Mouse (Mus musculus): ENCODE measurements around the gene 9030612E09Rik. TPM values are rescaled to one million over a fixed set of nuclear protein-coding genes. Genes with fewer than 3 reads are reported as not detected.
A peak's percentile ranks its signal among the peaks of the same experiment; 100 is the strongest.

Gene 9030612E09Rik
- 1.6 and 2.3 TPM in 2 replicates for polyA plus RNA-seq (2014; fragmentation: Nextera tagmentation; extraction: Ambion mirVana)

DNA sequence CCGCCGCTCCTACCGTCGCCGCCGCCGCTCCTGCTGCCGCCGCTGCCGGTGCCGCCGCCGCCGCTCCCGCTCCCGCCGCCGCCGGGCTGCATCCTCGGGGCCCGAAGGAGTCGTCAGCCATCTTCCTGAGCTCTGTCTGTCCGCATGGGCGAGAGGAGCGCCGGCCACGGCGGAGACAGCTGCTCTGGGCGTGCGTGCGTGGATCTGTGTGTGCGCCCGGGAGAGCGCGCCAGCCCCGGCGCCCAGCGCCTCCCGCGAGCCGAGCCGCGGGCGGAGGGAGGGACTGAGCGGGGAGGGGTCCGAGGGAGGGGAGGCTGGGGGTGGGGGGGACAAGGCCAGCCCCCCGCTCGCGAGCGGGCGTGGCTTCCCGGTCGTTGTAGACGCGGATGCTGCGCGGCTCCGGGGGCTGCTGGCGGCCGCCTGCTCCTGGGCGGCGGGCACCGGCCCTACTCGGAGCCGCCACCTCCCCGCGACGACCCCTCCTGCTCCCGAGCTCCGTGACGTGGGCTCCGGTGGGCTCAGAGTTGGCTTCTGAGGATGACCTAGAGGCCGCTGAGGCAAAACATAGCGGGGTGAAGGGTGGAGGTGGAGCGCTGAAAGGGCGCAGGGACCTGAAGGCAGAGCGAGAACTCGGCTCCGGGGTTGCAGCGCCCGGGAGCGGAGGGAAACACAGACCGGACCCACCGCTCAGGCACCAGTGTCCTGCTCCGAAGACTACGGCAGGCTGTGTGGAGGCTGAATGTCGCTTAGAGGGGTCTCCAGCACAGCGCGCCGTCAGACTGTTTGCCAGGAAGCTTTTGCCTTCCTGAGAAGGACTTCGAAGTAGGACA is at the start of gene 9030612E09Rik, which contains the start of gene Sobp:
9030612E09Rik (plus strand) TSS at position 379 of the 830 bp plus-strand sequence.
Sobp (minus strand) TSS at position 205 of the 830 bp plus-strand sequence.
- no peaks in the 10 kb centered on the region for H3K9me3 ChIP-seq (ENCODE audit: control insufficient read depth, low read length)
- peak; percentile 83 for DNase-seq (ENCODE audit: low spot score)
- WGBS: under 1% methylated on average over 71 of the region's 91 CpGs

GRCm38 (mm10) chr10:43128750-43129149 is 45.8 kb upstream of the 9030612E09Rik start:
- ATAC-seq (ENCODE audit: low FRiP score) (no peak), DNase-seq (ENCODE audit: low spot score) (no peak)

More for the DNA sequence above, at the start of gene 9030612E09Rik, which contains the start of gene Sobp:
- H3K27ac ChIP-seq: peak within 1 kb of the TSS; percentile 98
- peak within 1 kb of the TSS; percentile 96 for H3K9ac ChIP-seq
- H3K4me2 ChIP-seq (replicated peaks): peak within 1 kb of the TSS; percentile 74
- peaks cover 35% of the 10 kb centered on the region for H3K4me1 ChIP-seq (replicated peaks; ENCODE audit: control insufficient read depth, insufficient read depth, low read length)
- H3K27me3 ChIP-seq (ENCODE audit: control insufficient read depth, insufficient read depth, low read length): no peaks in the 10 kb centered on the region
- peak; percentile 90 for ATAC-seq (ENCODE audit: low FRiP score)
- no peaks in the 10 kb centered on the region for H3K36me3 ChIP-seq (replicated peaks; ENCODE audit: control insufficient read depth, insufficient read depth)
- H3K4me3 ChIP-seq (replicated peaks; ENCODE audit: low read length): peak within 1 kb of the TSS; percentile 76

DNA sequence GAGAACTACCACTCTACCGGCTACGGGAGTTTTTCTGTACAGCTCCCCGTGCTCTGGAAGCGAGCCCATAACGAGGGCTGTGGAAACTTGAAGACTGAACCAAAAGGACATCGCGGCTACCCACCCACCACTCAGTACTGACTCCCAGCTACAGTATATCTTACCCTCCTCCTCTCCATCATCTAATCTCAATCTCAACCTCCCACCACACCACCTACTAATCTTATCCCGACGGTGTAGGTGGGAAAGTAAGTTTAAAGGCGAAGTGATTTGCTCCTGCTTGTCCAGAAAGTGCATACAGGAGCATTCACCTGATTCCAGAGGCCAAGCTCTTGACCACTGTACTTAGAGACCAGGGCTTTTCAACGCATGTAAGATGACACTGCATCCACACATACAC is 40.5 kb upstream of the 9030612E09Rik start:
- no peaks in the 10 kb centered on the region for H3K36me3 ChIP-seq (replicated peaks; ENCODE audit: control insufficient read depth, insufficient read depth)
- H3K27ac ChIP-seq: no peak overlapping the region
- H3K27me3 ChIP-seq (ENCODE audit: control insufficient read depth, insufficient read depth, low read length): no peaks in the 10 kb centered on the region
- H3K4me3 ChIP-seq (replicated peaks; ENCODE audit: low read length): no peak overlapping the region
- WGBS: 96% methylated on average over 11 of the region's 11 CpGs
- ATAC-seq (ENCODE audit: low FRiP score) (no peak), DNase-seq (ENCODE audit: low spot score) (no peak)
- H3K4me2 ChIP-seq (replicated peaks): no peak overlapping the region
- H3K4me1 ChIP-seq (replicated peaks; ENCODE audit: control insufficient read depth, insufficient read depth, low read length): no peaks in the 10 kb centered on the region
- no peak overlapping the region for H3K9ac ChIP-seq
- peaks cover 4% of the 10 kb centered on the region; the same call in 1 of the 2 replicates for H3K9me3 ChIP-seq (ENCODE audit: control insufficient read depth, low read length)

More at GRCm38 (mm10) chr10:43128750-43129149, 45.8 kb upstream of the 9030612E09Rik start:
- Histone ChIP-seq H3K4me3 (replicated peaks; ENCODE audit: low read length) (no peak overlapping the region), H3K27ac (0 out of 2 replicates have a peak overlapping the region, but pooled peaks have one; percentile 1), H3K4me2 (replicated peaks) (no peak overlapping the region), H3K9me3 (ENCODE audit: control insufficient read depth, low read length) (no peaks in the 10 kb centered on the region), H3K36me3 (replicated peaks; ENCODE audit: control insufficient read depth, insufficient read depth) (peaks cover 13% of the 10 kb centered on the region), H3K27me3 (ENCODE audit: control insufficient read depth, insufficient read depth, low read length) (no peaks in the 10 kb centered on the region), H3K4me1 (replicated peaks; ENCODE audit: control insufficient read depth, insufficient read depth, low read length) (0 out of 2 replicates have a peak, but pooled peaks cover 7% of the 10 kb centered on the region), H3K9ac (no peak overlapping the region)
- 26% methylated on average over 3 of the region's 3 CpGs for WGBS

- no peaks in the 10 kb centered on the region for H3K36me3 ChIP-seq (replicated peaks; ENCODE audit: control insufficient read depth, insufficient read depth)
- no peak overlapping the region for H3K27ac ChIP-seq
- H3K9ac ChIP-seq: no peak overlapping the region
- H3K27me3 ChIP-seq (ENCODE audit: control insufficient read depth, insufficient read depth, low read length): no peaks in the 10 kb centered on the region
- H3K4me2 ChIP-seq (replicated peaks): no peak overlapping the region
- DNase-seq (ENCODE audit: low spot score): no peak
- WGBS: 87% methylated on average over 9 of the region's 9 CpGs
- H3K4me1 ChIP-seq (replicated peaks; ENCODE audit: control insufficient read depth, insufficient read depth, low read length): no peaks in the 10 kb centered on the region
- no peak overlapping the region for H3K4me3 ChIP-seq (replicated peaks; ENCODE audit: low read length)
- H3K9me3 ChIP-seq (ENCODE audit: control insufficient read depth, low read length): no peaks in the 10 kb centered on the region
- ATAC-seq (ENCODE audit: low FRiP score): no peak
Observed at GRCm38 (mm10) chr10:43143173-43143572, 31.3 kb upstream of the 9030612E09Rik start.

- no peak overlapping the region for H3K4me3 ChIP-seq (replicated peaks; ENCODE audit: low read length)
- no peak overlapping the region for H3K4me2 ChIP-seq (replicated peaks)
- H3K9me3 ChIP-seq (ENCODE audit: control insufficient read depth, low read length): no peaks in the 10 kb centered on the region
- ATAC-seq (ENCODE audit: low FRiP score): no peak
- H3K9ac ChIP-seq: no peak overlapping the region
- 0 out of 2 replicates have a peak, but pooled peaks cover 5% of the 10 kb centered on the region for H3K4me1 ChIP-seq (replicated peaks; ENCODE audit: control insufficient read depth, insufficient read depth, low read length)
- H3K27me3 ChIP-seq (ENCODE audit: control insufficient read depth, insufficient read depth, low read length): no peaks in the 10 kb centered on the region
- H3K27ac ChIP-seq: no peak overlapping the region
- no peak for DNase-seq (ENCODE audit: low spot score)
- no peaks in the 10 kb centered on the region; the same call in none of the 2 replicates for H3K36me3 ChIP-seq (replicated peaks; ENCODE audit: control insufficient read depth, insufficient read depth)
- 77% methylated on average over 11 of the region's 11 CpGs for WGBS
Observed at GRCm38 (mm10) chr10:43148456-43148855, 26.0 kb upstream of the 9030612E09Rik start.

DNA sequence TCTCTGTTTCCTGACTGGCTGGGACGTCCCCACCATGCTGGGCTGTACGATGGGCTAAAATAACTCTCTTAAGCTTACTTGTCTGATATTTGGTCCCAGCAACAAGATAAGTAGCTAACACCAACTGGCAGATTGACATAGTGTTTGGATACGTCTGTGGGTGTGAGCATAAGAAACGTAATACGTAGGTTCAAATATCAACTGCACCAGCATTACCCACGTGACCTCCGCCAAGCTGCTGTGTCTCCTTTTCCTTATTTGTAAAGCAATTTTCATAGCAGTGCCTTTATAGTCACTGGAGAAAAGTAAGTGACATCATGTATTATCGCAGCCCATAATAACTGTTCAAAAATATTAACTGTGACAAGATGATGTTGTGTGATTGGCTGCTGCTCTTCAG is 21.9 kb upstream of the 9030612E09Rik start:
- 85% methylated on average over 8 of the region's 8 CpGs for WGBS
- no peak overlapping the region for H3K9ac ChIP-seq
- DNase-seq (ENCODE audit: low spot score): no peak
- no peak overlapping the region for H3K4me2 ChIP-seq (replicated peaks)
- H3K27me3 ChIP-seq (ENCODE audit: control insufficient read depth, insufficient read depth, low read length): no peaks in the 10 kb centered on the region
- H3K4me1 ChIP-seq (replicated peaks; ENCODE audit: control insufficient read depth, insufficient read depth, low read length): peaks cover 27% of the 10 kb centered on the region
- H3K36me3 ChIP-seq (replicated peaks; ENCODE audit: control insufficient read depth, insufficient read depth): peaks cover 9% of the 10 kb centered on the region
- no peak for ATAC-seq (ENCODE audit: low FRiP score)
- H3K27ac ChIP-seq: no peak overlapping the region
- no peaks in the 10 kb centered on the region for H3K9me3 ChIP-seq (ENCODE audit: control insufficient read depth, low read length)
- H3K4me3 ChIP-seq (replicated peaks; ENCODE audit: low read length): no peak overlapping the region

DNA sequence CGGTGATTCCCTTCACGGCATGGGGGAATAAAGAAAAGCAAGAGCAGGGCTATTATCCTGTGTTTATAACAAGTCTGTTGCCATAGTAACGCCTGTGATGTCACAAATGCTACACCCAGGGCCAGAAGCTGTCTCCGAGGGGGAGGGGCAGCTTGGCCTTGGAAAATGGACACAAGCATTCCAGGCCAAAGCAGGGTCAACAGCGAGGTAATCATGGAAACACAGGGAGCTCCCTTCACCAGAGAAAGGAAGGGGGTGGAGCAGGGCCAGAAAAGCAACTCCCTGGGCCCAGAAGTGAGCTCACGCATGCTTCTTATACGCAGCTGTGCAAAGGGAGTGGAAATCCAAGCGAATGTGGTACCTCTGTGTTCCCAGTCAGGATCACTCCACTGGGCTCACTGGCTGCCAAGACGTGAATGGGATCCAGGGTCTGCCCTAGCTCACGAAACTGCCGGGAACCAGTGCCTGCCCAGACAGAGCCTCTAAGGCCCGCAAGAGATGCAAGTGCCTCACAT is 19.4 kb upstream of the 9030612E09Rik start:
- H3K36me3 ChIP-seq (replicated peaks; ENCODE audit: control insufficient read depth, insufficient read depth): peaks cover 15% of the 10 kb centered on the region; the same call in 1 of the 2 replicates
- ATAC-seq (ENCODE audit: low FRiP score) (peak; percentile 84), DNase-seq (ENCODE audit: low spot score) (peak; percentile 84)
- H3K4me1 ChIP-seq (replicated peaks; ENCODE audit: control insufficient read depth, insufficient read depth, low read length): peaks cover 27% of the 10 kb centered on the region
- H3K27me3 ChIP-seq (ENCODE audit: control insufficient read depth, insufficient read depth, low read length): no peaks in the 10 kb centered on the region
- H3K9me3 ChIP-seq (ENCODE audit: control insufficient read depth, low read length): no peaks in the 10 kb centered on the region
- peak overlapping the region; percentile 8 for H3K4me2 ChIP-seq (replicated peaks)
- H3K4me3 ChIP-seq (replicated peaks; ENCODE audit: low read length): no peak overlapping the region
- no peak overlapping the region for H3K9ac ChIP-seq
- WGBS: 5% methylated on average over 12 of the region's 12 CpGs
- peak overlapping the region; percentile 33 for H3K27ac ChIP-seq

- no peak overlapping the region for H3K27ac ChIP-seq
- H3K9me3 ChIP-seq (ENCODE audit: control insufficient read depth, low read length): no peaks in the 10 kb centered on the region; the same call in 1 of the 2 replicates
- ATAC-seq (ENCODE audit: low FRiP score) (no peak), DNase-seq (ENCODE audit: low spot score) (no peak)
- H3K4me3 ChIP-seq (replicated peaks; ENCODE audit: low read length): no peak overlapping the region
- no peak overlapping the region for H3K9ac ChIP-seq
- peaks cover 15% of the 10 kb centered on the region; the same call in 1 of the 2 replicates for H3K36me3 ChIP-seq (replicated peaks; ENCODE audit: control insufficient read depth, insufficient read depth)
- no peak overlapping the region for H3K4me2 ChIP-seq (replicated peaks)
- H3K27me3 ChIP-seq (ENCODE audit: control insufficient read depth, insufficient read depth, low read length): no peaks in the 10 kb centered on the region
- WGBS: 88% methylated on average over 5 of the region's 5 CpGs
- H3K4me1 ChIP-seq (replicated peaks; ENCODE audit: control insufficient read depth, insufficient read depth, low read length): peaks cover 28% of the 10 kb centered on the region
Observed at GRCm38 (mm10) chr10:43158917-43159316, 15.6 kb upstream of the 9030612E09Rik start.

GRCm38 (mm10) chr10:43159333-43159732 is 15.2 kb upstream of the 9030612E09Rik start:
- Histone ChIP-seq H3K36me3 (replicated peaks; ENCODE audit: control insufficient read depth, insufficient read depth) (peaks cover 15% of the 10 kb centered on the region; the same call in 1 of the 2 replicates), H3K27ac (no peak overlapping the region), H3K9me3 (ENCODE audit: control insufficient read depth, low read length) (no peaks in the 10 kb centered on the region; the same call in 1 of the 2 replicates), H3K9ac (no peak overlapping the region), H3K4me3 (replicated peaks; ENCODE audit: low read length) (no peak overlapping the region), H3K4me1 (replicated peaks; ENCODE audit: control insufficient read depth, insufficient read depth, low read length) (peaks cover 23% of the 10 kb centered on the region), H3K27me3 (ENCODE audit: control insufficient read depth, insufficient read depth, low read length) (no peaks in the 10 kb centered on the region), H3K4me2 (replicated peaks) (no peak overlapping the region)
- DNase-seq (ENCODE audit: low spot score) (no peak), ATAC-seq (ENCODE audit: low FRiP score) (no peak)
- 71% methylated on average over 5 of the region's 5 CpGs for WGBS
